Mouse (Mus musculus) lung, adult 2 months (tissue): ENCODE results near the gene Ctu1.

ENCODE experiments used
- CTCF ChIP-seq: fragments of 200-500 bp; IDR thresholded peaks from 2 replicates; pipeline ENCODE4 v1.5.1; 2011; ENCODE audit warnings: mild to moderate bottlenecking, low read length, control low read depth; ENCODE audit not compliant: insufficient read depth
- POLR2A ChIP-seq: fragments of 200-500 bp; IDR thresholded peaks from 2 replicates; pipeline ENCODE4 v1.6.1; 2011; ENCODE audit warnings: low read depth, mild to moderate bottlenecking, control low read depth, low read length, borderline replicate concordance; ENCODE audit errors: extremely low read depth

DNA sequence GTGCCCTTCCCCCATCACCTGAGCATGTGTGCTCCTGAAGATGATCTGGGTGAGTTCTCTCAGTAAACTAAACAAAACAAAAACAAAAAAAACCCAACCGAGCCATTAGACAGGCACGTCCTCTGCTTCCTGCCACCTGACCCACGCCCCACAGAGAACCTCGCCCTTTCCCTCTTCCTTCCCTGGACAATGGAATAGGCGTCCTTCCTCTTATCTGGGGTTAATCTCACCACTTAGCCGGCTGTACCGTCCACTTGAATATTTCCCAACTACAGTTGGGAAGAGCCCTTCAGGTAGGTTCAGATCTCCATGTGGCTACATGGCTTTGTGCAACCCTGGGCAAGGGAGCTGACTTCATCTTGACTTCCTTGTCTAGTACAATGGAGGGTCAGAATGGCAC is 13.3 kb downstream of the Ctu1 start:
- TF ChIP-seq CTCF, result no peak
- TF ChIP-seq POLR2A, result no peak
